In the genomic region with DNA sequence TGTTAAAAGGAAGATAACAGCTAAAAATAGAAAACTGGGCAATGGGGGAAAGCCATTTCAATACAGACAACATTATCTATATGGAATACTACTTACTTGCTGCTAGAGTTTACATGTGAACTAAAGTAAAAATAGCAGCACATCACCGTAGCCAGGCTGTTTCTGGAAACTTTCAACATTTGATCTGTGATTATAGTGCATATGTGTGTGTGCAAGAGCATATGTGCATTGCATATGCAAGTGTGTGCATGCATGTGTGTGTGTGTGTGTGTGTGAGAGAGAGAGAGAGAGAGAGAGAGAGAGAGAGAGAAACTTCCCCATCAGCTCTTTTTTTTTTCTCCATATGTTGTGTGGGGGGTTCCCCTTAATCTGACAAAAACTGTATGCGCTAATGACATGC, we compare ENCODE assay signal across 29 mouse cellular contexts.
"Had no signal": no experiment of that assay in that cellular context is flagged by ENCODE, and none has a peak within 500 bp of the region (broad histone marks: within the 10 kb centered on the region; RNA-seq: fewer than 3 reads in every experiment).

No protein-coding gene starts in this region.

- H3K9ac ChIP-seq: heart, embryonic 13.5 days; heart, embryonic 15.5 days; hindbrain, embryonic 12.5 days; hindbrain, embryonic 14.5 days; intestine, embryonic 15.5 days; limb, embryonic 12.5 days; liver, embryonic 13.5 days; liver, embryonic 15.5 days; liver, postnatal 0 days had no signal

- H3K36me3 ChIP-seq: heart, embryonic 13.5 days; heart, embryonic 15.5 days; hindbrain, embryonic 10.5 days; hindbrain, embryonic 12.5 days; intestine, embryonic 15.5 days; limb, embryonic 10.5 days; limb, embryonic 12.5 days; liver, embryonic 13.5 days; liver, embryonic 15.5 days had no signal

- DNase-seq: gastrocnemius, postnatal 14 days; gastrocnemius, postnatal 36 days; heart, adult 11 months; heart, adult 2 months; heart, postnatal 4 days; kidney, adult 18-20 months; kidney, adult 8-10 months; kidney, postnatal 10 days; kidney, postnatal 25 days; kidney, postnatal 4 days; liver; liver, embryonic 13.5 days; liver, postnatal 0 days had no signal

- H3K27me3 ChIP-seq: heart, embryonic 13.5 days; heart, embryonic 15.5 days; hindbrain, embryonic 12.5 days; intestine, embryonic 15.5 days; limb, embryonic 12.5 days; liver, embryonic 13.5 days; liver, embryonic 15.5 days had no signal

- H3K4me2 ChIP-seq: heart, embryonic 11.5 days; heart, embryonic 13.5 days; heart, embryonic 15.5 days; hindbrain, embryonic 12.5 days; hindbrain, embryonic 14.5 days; intestine, embryonic 15.5 days; limb, embryonic 12.5 days; liver, embryonic 11.5 days; liver, embryonic 13.5 days; liver, embryonic 15.5 days had no signal

- H3K27ac ChIP-seq: heart, adult 2 months; heart, embryonic 13.5 days; heart, embryonic 15.5 days; hindbrain, embryonic 10.5 days; hindbrain, embryonic 12.5 days; hindbrain, embryonic 14.5 days; intestine, embryonic 15.5 days; layer of hippocampus, adult 2 months; left cerebral cortex, adult 2 months; limb, embryonic 10.5 days; limb, embryonic 12.5 days; liver, embryonic 13.5 days; liver, embryonic 15.5 days had no signal

- H3K4me3 ChIP-seq: heart, adult 2 months; heart, embryonic 13.5 days; heart, embryonic 15.5 days; hindbrain, embryonic 10.5 days; hindbrain, embryonic 12.5 days; intestine, embryonic 15.5 days; layer of hippocampus, adult 2 months; left cerebral cortex, adult 2 months; limb, embryonic 10.5 days; limb, embryonic 12.5 days; liver, embryonic 13.5 days; liver, embryonic 15.5 days had no signal

- H3K4me1 ChIP-seq: hindbrain, embryonic 10.5 days; intestine, embryonic 15.5 days; limb, embryonic 12.5 days; liver, embryonic 13.5 days; liver, embryonic 15.5 days had no signal

- ATAC-seq: hindbrain, embryonic 16.5 days; inflammation-experienced regulatory T-cells, adult 6 months; intestine, embryonic 15.5 days; intestine, postnatal 0 days; liver, postnatal 0 days had no signal

- H3K9me3 ChIP-seq: heart, embryonic 13.5 days; heart, embryonic 15.5 days; hindbrain, embryonic 10.5 days; hindbrain, embryonic 12.5 days; intestine, embryonic 15.5 days; limb, embryonic 10.5 days; limb, embryonic 12.5 days; liver, embryonic 13.5 days; liver, embryonic 15.5 days had no signal
